Mouse (Mus musculus): Measurements from ENCODE around the gene C2cd4a. TPM values are rescaled to one million over a fixed set of nuclear protein-coding genes. Genes with fewer than 3 reads are reported as not detected.

The C2cd4a gene
- polyA plus RNA-seq, 1 experiment from 2014 or later = 0.33 TPM

- DNase-seq (ENCODE audit: low spot score) = no peak
- 80% methylated on average over 14 of the region's 14 CpGs for WGBS
Measured at GRCm38 (mm10) chr9:67799078-67799819, 32.9 kb downstream of the C2cd4a start.

DNA sequence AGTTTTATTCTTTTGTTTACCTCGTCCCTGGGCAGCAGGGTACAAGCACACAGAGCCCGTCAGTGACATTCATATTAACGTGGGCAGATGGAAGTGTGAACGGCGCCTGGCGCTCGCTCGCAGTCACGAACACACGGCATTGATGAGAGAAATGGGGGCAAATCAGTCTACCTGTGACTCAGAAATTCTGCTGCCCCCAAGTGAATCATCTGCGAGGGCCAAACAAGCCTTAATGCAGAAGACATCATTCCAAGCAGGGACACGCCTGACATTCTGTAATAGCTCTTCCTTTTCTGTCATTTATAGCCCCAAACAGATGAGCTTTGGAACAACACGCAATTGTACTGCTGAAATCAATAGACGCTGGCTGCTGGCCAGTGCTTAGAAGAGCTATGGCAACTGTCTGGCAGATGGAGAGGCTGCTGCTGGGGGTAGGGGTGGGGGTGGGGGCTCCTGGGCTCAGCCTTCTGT, 36.9 kb downstream of the C2cd4a start:
- 83% methylated on average over 14 of the region's 14 CpGs for WGBS
- H3K9me3 ChIP-seq (replicated peaks) = no peaks in the 10 kb centered on the region
- H3K36me3 ChIP-seq = no peaks in the 10 kb centered on the region
- no peak overlapping the region for H3K4me3 ChIP-seq
- no peaks in the 10 kb centered on the region for H3K4me1 ChIP-seq
- no peak for DNase-seq (ENCODE audit: low spot score)
- no peaks in the 10 kb centered on the region for H3K27me3 ChIP-seq (ENCODE audit: low read depth, poor library complexity, severe bottlenecking)
- no peak overlapping the region for H3K27ac ChIP-seq

More at GRCm38 (mm10) chr9:67799078-67799819, 32.9 kb downstream of the C2cd4a start:
- no peak overlapping the region for H3K27ac ChIP-seq
- no peak overlapping the region for H3K4me3 ChIP-seq
- H3K27me3 ChIP-seq (ENCODE audit: low read depth, poor library complexity, severe bottlenecking) = peaks cover 6% of the 10 kb centered on the region; the same call in 1 of the 2 replicates
- H3K36me3 ChIP-seq = no peaks in the 10 kb centered on the region
- no peaks in the 10 kb centered on the region for H3K9me3 ChIP-seq (replicated peaks)
- H3K4me1 ChIP-seq = no peaks in the 10 kb centered on the region

GRCm38 (mm10) chr9:67794668-67795067, 37.5 kb downstream of the C2cd4a start:
- no peaks in the 10 kb centered on the region for H3K9me3 ChIP-seq (replicated peaks)
- H3K4me1 ChIP-seq = no peaks in the 10 kb centered on the region
- DNase-seq (ENCODE audit: low spot score) = no peak
- 91% methylated on average over 4 of the region's 4 CpGs for WGBS
- no peak overlapping the region for H3K27ac ChIP-seq
- no peaks in the 10 kb centered on the region for H3K36me3 ChIP-seq
- H3K27me3 ChIP-seq (ENCODE audit: low read depth, poor library complexity, severe bottlenecking) = no peaks in the 10 kb centered on the region
- no peak overlapping the region for H3K4me3 ChIP-seq

GRCm38 (mm10) chr9:67794216-67794615, 37.9 kb downstream of the C2cd4a start:
- no peak for DNase-seq (ENCODE audit: low spot score)
- WGBS = 79% methylated on average over 1 of the region's 1 CpGs
- no peak overlapping the region for H3K27ac ChIP-seq

DNA sequence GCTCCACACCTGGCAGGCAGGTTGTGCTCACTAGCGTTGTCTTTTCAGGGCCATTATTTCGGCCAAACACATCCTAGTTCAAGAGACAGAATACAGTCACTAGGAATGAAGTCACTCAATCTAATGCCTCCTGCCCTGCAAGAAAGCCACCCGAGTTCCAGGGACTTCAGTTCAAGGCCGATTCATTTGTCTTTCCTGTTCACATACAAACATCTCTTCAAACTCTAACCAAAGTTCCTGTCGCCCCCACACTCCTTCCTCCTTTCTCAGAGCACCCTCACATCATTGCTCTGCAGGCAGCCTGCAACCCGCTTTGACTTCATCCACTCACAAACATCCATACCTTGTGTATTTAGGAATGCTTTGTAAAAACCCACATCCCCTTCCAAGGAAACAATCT, 38.6 kb downstream of the C2cd4a start:
- no peaks in the 10 kb centered on the region for H3K36me3 ChIP-seq
- 79% methylated on average over 6 of the region's 6 CpGs for WGBS
- no peak overlapping the region for H3K4me3 ChIP-seq
- H3K4me1 ChIP-seq = no peaks in the 10 kb centered on the region
- H3K9me3 ChIP-seq (replicated peaks) = no peaks in the 10 kb centered on the region
- H3K27me3 ChIP-seq (ENCODE audit: low read depth, poor library complexity, severe bottlenecking) = no peaks in the 10 kb centered on the region
- no peak overlapping the region for H3K27ac ChIP-seq
- no peak for DNase-seq (ENCODE audit: low spot score)

More at GRCm38 (mm10) chr9:67794216-67794615, 37.9 kb downstream of the C2cd4a start:
- H3K4me3 ChIP-seq = no peak overlapping the region
- no peaks in the 10 kb centered on the region for H3K36me3 ChIP-seq
- H3K4me1 ChIP-seq = no peaks in the 10 kb centered on the region
- H3K27me3 ChIP-seq (ENCODE audit: low read depth, poor library complexity, severe bottlenecking) = no peaks in the 10 kb centered on the region
- no peaks in the 10 kb centered on the region for H3K9me3 ChIP-seq (replicated peaks)

GRCm38 (mm10) chr9:67792405-67792804, 39.7 kb downstream of the C2cd4a start:
- Histone ChIP-seq H3K36me3 (no peaks in the 10 kb centered on the region), H3K27me3 (ENCODE audit: low read depth, poor library complexity, severe bottlenecking) (no peaks in the 10 kb centered on the region), H3K4me1 (no peaks in the 10 kb centered on the region), H3K9me3 (replicated peaks) (no peaks in the 10 kb centered on the region), H3K4me3 (no peak overlapping the region), H3K27ac (no peak overlapping the region)
- 64% methylated on average over 5 of the region's 5 CpGs for WGBS
- DNase-seq (ENCODE audit: low spot score) = no peak

DNA sequence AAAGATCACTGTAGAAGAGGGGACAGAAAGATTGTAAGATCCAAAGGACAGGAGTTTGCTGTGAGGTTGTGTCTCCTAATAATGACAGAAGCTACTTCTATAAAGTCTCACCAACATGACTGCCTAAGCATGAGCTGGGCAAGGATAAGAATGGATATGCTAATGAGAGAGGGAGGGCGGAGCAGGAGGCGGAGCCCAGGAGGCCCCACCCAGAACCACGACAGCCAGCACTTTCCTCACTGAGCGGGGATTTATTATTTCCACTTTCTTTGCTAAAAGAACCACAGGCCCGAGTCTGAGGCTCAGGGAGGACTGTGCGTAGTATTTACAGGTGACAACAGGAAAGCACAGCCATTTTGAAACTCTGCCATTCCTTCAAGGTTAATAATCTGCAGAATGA, 44.5 kb downstream of the C2cd4a start:
- Histone ChIP-seq H3K27me3 (ENCODE audit: low read depth, poor library complexity, severe bottlenecking) (no peaks in the 10 kb centered on the region), H3K27ac (no peak overlapping the region), H3K36me3 (no peaks in the 10 kb centered on the region), H3K9me3 (replicated peaks) (no peaks in the 10 kb centered on the region), H3K4me3 (no peak overlapping the region), H3K4me1 (peaks cover 5% of the 10 kb centered on the region; the same call in 1 of the 2 replicates)
- DNase-seq (ENCODE audit: low spot score) = no peak
- 68% methylated on average over 6 of the region's 6 CpGs for WGBS

- H3K36me3 ChIP-seq = no peaks in the 10 kb centered on the region
- no peaks in the 10 kb centered on the region for H3K9me3 ChIP-seq (replicated peaks)
- no peak overlapping the region for H3K4me3 ChIP-seq
- H3K27me3 ChIP-seq (ENCODE audit: low read depth, poor library complexity, severe bottlenecking) = no peaks in the 10 kb centered on the region
- DNase-seq (ENCODE audit: low spot score) = no peak
- H3K4me1 ChIP-seq = peaks cover 5% of the 10 kb centered on the region; the same call in 1 of the 2 replicates
- WGBS = 80% methylated on average over 7 of the region's 7 CpGs
- H3K27ac ChIP-seq = no peak overlapping the region
Measured at GRCm38 (mm10) chr9:67786311-67786710, 45.8 kb downstream of the C2cd4a start.

DNA sequence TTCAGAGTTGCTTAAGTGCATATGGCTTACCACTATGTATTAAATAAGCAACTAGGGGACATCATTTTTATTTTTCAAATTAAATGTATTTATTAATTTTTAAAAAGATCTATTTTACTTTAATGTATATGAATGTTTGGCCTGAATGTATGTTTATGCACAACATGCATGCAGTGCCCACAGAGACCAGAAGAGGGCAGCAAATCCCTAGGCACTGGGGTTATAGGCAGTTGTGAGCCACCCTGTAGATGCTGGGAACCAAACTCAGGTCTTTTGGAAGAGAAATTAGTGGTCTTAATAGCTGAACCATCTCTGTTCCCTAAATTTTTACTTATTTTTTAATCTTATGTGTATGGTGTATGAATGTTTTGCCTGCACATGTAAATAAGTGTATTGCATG, 48.2 kb downstream of the C2cd4a start:
- peaks cover 5% of the 10 kb centered on the region; the same call in 1 of the 2 replicates for H3K4me1 ChIP-seq
- H3K27ac ChIP-seq = no peak overlapping the region
- H3K4me3 ChIP-seq = no peak overlapping the region
- no peaks in the 10 kb centered on the region for H3K36me3 ChIP-seq
- no peak for DNase-seq (ENCODE audit: low spot score)
- no peaks in the 10 kb centered on the region for H3K9me3 ChIP-seq (replicated peaks)
- H3K27me3 ChIP-seq (ENCODE audit: low read depth, poor library complexity, severe bottlenecking) = no peaks in the 10 kb centered on the region

GRCm38 (mm10) chr9:67783464-67783863, 48.7 kb downstream of the C2cd4a start:
- no peak overlapping the region for H3K4me3 ChIP-seq
- H3K9me3 ChIP-seq (replicated peaks) = no peaks in the 10 kb centered on the region
- no peak overlapping the region for H3K27ac ChIP-seq
- H3K4me1 ChIP-seq = peaks cover 8% of the 10 kb centered on the region
- no peak for DNase-seq (ENCODE audit: low spot score)
- no peaks in the 10 kb centered on the region for H3K36me3 ChIP-seq
- no peaks in the 10 kb centered on the region for H3K27me3 ChIP-seq (ENCODE audit: low read depth, poor library complexity, severe bottlenecking)
- 97% methylated on average over 3 of the region's 3 CpGs for WGBS

DNA sequence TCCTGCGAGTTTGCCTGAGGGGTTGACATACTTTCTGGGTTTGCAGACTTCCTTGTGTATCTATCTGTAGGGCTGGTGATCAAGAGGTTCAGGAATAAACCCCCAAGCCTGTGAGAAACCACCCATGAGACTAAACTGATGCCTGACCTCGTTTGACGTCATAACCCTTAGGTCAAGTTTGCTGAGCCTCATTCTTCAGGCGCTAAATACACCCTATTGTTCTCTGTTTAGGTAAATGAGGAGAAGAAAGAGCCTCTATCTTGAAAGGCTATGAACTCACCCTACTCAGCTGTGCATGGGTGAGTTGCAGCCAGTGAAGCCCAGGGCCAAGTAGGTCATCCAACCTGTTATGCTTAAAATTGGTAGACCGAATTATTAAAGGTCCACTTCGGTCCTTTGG, 49.3 kb downstream of the C2cd4a start:
- H3K9me3 ChIP-seq (replicated peaks) = no peaks in the 10 kb centered on the region
- H3K27ac ChIP-seq = no peak overlapping the region
- 82% methylated on average over 6 of the region's 6 CpGs for WGBS

More for the DNA sequence above, 49.3 kb downstream of the C2cd4a start:
- Histone ChIP-seq H3K36me3 (no peaks in the 10 kb centered on the region), H3K27me3 (ENCODE audit: low read depth, poor library complexity, severe bottlenecking) (no peaks in the 10 kb centered on the region), H3K4me3 (no peak overlapping the region), H3K4me1 (peaks cover 8% of the 10 kb centered on the region)
- DNase-seq (ENCODE audit: low spot score) = no peak
